Mouse (Mus musculus) liver, embryonic 15.5 days (tissue): ENCODE results near the gene Rbks. TPM values are rescaled to one million over a fixed set of nuclear protein-coding genes. Genes with fewer than 3 reads are reported as not detected.

Source experiments
- ATAC-seq: fragments of 200-750 bp; cut with Nextera tagmentation; 2 replicates; pipeline ENCODE4 v1.8.0; 2017; ENCODE audit warnings: moderate number of reproducible peaks, mild to moderate bottlenecking, moderate library complexity; ENCODE audit not compliant: insufficient read depth
- H3K27ac ChIP-seq: fragments of 300-500 bp; sonication (generic); replicated peaks from 2 replicates; pipeline ENCODE4 v1.5.1; 2015; ENCODE audit warnings: mild to moderate bottlenecking, inconsistent platforms
- H3K27me3 ChIP-seq: fragments of 300-500 bp; sonication (generic); 2 replicates; pipeline ENCODE4 v1.6.1; 2015; ENCODE audit warnings: mild to moderate bottlenecking, inconsistent platforms
- H3K36me3 ChIP-seq: fragments of 300-500 bp; sonication (generic); replicated peaks from 2 replicates; pipeline ENCODE4 v1.6.1; 2015; ENCODE audit warnings: moderate library complexity, mild to moderate bottlenecking, inconsistent platforms
- H3K4me1 ChIP-seq: fragments of 300-500 bp; sonication (generic); replicated peaks from 2 replicates; pipeline ENCODE4 v1.6.1; 2015; ENCODE audit warnings: inconsistent platforms
- H3K4me2 ChIP-seq: fragments of 300-500 bp; sonication (generic); 2 replicates; pipeline ENCODE4 v1.6.1; 2015; ENCODE audit warnings: moderate library complexity, mild to moderate bottlenecking, inconsistent platforms
- H3K4me3 ChIP-seq: fragments of 300-500 bp; sonication (generic); replicated peaks from 2 replicates; pipeline ENCODE4 v1.5.1; 2015; ENCODE audit warnings: mild to moderate bottlenecking, inconsistent platforms
- H3K9ac ChIP-seq: fragments of 300-500 bp; sonication (generic); 2 replicates; pipeline ENCODE4 v1.6.1; 2015; ENCODE audit warnings: moderate library complexity, mild to moderate bottlenecking, inconsistent platforms
- H3K9me3 ChIP-seq: fragments of 300-500 bp; sonication (generic); replicated peaks from 2 replicates; pipeline ENCODE4 v1.6.1; 2016; ENCODE audit warnings: inconsistent platforms
- WGBS: fragments of 180-500 bp; shearing (Covaris S2); methylation state at CpG from one replicate; pipeline ENCODE4 v1.1.7; 2015; ENCODE audit warnings: mixed read lengths; ENCODE audit not compliant: insufficient replicate concordance; 5-methylcytosine and 5-hydroxymethylcytosine counted together
- polyA plus RNA-seq: library from polyadenylated mRNA; unstranded; fragments of >200 nt; fragmentation: Nextera tagmentation; extraction: Ambion mirVana; gene quantifications from 2 replicates; pipeline ENCODE4 v1.2.1, GENCODE M21; 2015

The Rbks gene
- polyA plus RNA-seq, 1 experiment from 2014 or later = 18.8 TPM

GRCm38 (mm10) chr5:31706826-31707225 is 9.4 kb upstream of the Rbks start:
- no peaks in the 10 kb centered on the region for H3K27me3 ChIP-seq
- ATAC-seq = no peak

GRCm38 (mm10) chr5:31704971-31705370 is 7.5 kb upstream of the Rbks start:
- Histone ChIP-seq H3K27ac (no peak overlapping the region), H3K4me2 (no peak overlapping the region), H3K36me3 (peaks cover 31% of the 10 kb centered on the region), H3K27me3 (no peaks in the 10 kb centered on the region), H3K4me1 (peaks cover 19% of the 10 kb centered on the region), H3K4me3 (no peak overlapping the region), H3K9me3 (no peaks in the 10 kb centered on the region), H3K9ac (no peak overlapping the region)
- ATAC-seq = no peak
- WGBS = 75% methylated on average over 5 of the region's 5 CpGs

More at GRCm38 (mm10) chr5:31706826-31707225, 9.4 kb upstream of the Rbks start:
- H3K9me3 ChIP-seq = no peaks in the 10 kb centered on the region
- WGBS = 73% methylated on average over 4 of the region's 4 CpGs
- no peak overlapping the region for H3K27ac ChIP-seq
- peaks cover 34% of the 10 kb centered on the region for H3K36me3 ChIP-seq
- H3K4me3 ChIP-seq = no peak overlapping the region
- no peak overlapping the region for H3K9ac ChIP-seq
- peaks cover 10% of the 10 kb centered on the region for H3K4me1 ChIP-seq
- no peak overlapping the region for H3K4me2 ChIP-seq

- H3K4me1 ChIP-seq = peaks cover 43% of the 10 kb centered on the region
- no peak overlapping the region for H3K4me3 ChIP-seq
- ATAC-seq = no peak
- peak overlapping the region; percentile 61; the same call in 1 of the 2 replicates for H3K27ac ChIP-seq
- no peak overlapping the region; the same call in 1 of the 2 replicates for H3K9ac ChIP-seq
- peak overlapping the region; percentile 85; the same call in 1 of the 2 replicates for H3K4me2 ChIP-seq
- H3K27me3 ChIP-seq = no peaks in the 10 kb centered on the region
- H3K36me3 ChIP-seq = peaks cover 21% of the 10 kb centered on the region
- H3K9me3 ChIP-seq = no peaks in the 10 kb centered on the region
These were observed 2.0 kb upstream of the Rbks start for GRCm38 (mm10) chr5:31699397-31699796.

- no peaks in the 10 kb centered on the region for H3K9me3 ChIP-seq
- peak overlapping the region; percentile 85 for H3K4me2 ChIP-seq
- H3K9ac ChIP-seq = no peak overlapping the region; the same call in 1 of the 2 replicates
- H3K4me3 ChIP-seq = peak overlapping the region; percentile 96
- peaks cover 17% of the 10 kb centered on the region for H3K36me3 ChIP-seq
- H3K27ac ChIP-seq = peak overlapping the region; percentile 61
- 45% methylated on average over 4 of the region's 4 CpGs for WGBS
- H3K4me1 ChIP-seq = peaks cover 43% of the 10 kb centered on the region
- no peaks in the 10 kb centered on the region for H3K27me3 ChIP-seq
- ATAC-seq = no peak
These were observed 1.5 kb upstream of the Rbks start for GRCm38 (mm10) chr5:31698931-31699330.

- H3K4me3 ChIP-seq = peak overlapping the region; percentile 96
- peak overlapping the region; percentile 80 for H3K9ac ChIP-seq
- 2% methylated on average over 16 of the region's 16 CpGs for WGBS
- H3K27ac ChIP-seq = peak overlapping the region; percentile 94
- ATAC-seq = peak; percentile 69
- no peaks in the 10 kb centered on the region for H3K27me3 ChIP-seq
- peaks cover 11% of the 10 kb centered on the region for H3K36me3 ChIP-seq
- H3K9me3 ChIP-seq = no peaks in the 10 kb centered on the region
- H3K4me1 ChIP-seq = peaks cover 43% of the 10 kb centered on the region
- peak overlapping the region; percentile 85 for H3K4me2 ChIP-seq
These were observed 885 bp upstream of the Rbks start for GRCm38 (mm10) chr5:31698297-31698726.

GRCm38 (mm10) chr5:31697644-31698296 is 343 bp upstream of the Rbks start, which contains the start of gene Babam2:
Babam2 (plus strand) TSS chr5:31697684.
- H3K27me3 ChIP-seq = no peaks in the 10 kb centered on the region
- ATAC-seq = peak; percentile 96

GRCm38 (mm10) chr5:31693191-31693590 is 4.2 kb downstream of the Rbks start:
- no peak for ATAC-seq
- no peaks in the 10 kb centered on the region for H3K9me3 ChIP-seq
- H3K27ac ChIP-seq = no peak overlapping the region
- no peaks in the 10 kb centered on the region; the same call in 1 of the 2 replicates for H3K36me3 ChIP-seq
- H3K9ac ChIP-seq = no peak overlapping the region
- H3K27me3 ChIP-seq = no peaks in the 10 kb centered on the region
- no peak overlapping the region for H3K4me3 ChIP-seq
- no peak overlapping the region for H3K4me2 ChIP-seq
- peaks cover 24% of the 10 kb centered on the region for H3K4me1 ChIP-seq

More at GRCm38 (mm10) chr5:31697644-31698296, 343 bp upstream of the Rbks start, which contains the start of gene Babam2:
- under 1% methylated on average over 71 of the region's 71 CpGs for WGBS
- Histone ChIP-seq H3K9me3 (no peaks in the 10 kb centered on the region), H3K9ac (peak within 1 kb of the TSS; percentile 80), H3K4me3 (peak within 1 kb of the TSS; percentile 96), H3K4me1 (peaks cover 41% of the 10 kb centered on the region), H3K27ac (peak within 1 kb of the TSS; percentile 94), H3K36me3 (peaks cover 6% of the 10 kb centered on the region; the same call in 1 of the 2 replicates), H3K4me2 (peak within 1 kb of the TSS; percentile 85)

- peak overlapping the region; percentile 76 for H3K27ac ChIP-seq
- H3K27me3 ChIP-seq = no peaks in the 10 kb centered on the region
- peak overlapping the region; percentile 21; the same call in 1 of the 2 replicates for H3K4me2 ChIP-seq
- peaks cover 39% of the 10 kb centered on the region for H3K4me1 ChIP-seq
- H3K9me3 ChIP-seq = no peaks in the 10 kb centered on the region
- no peak overlapping the region for H3K4me3 ChIP-seq
- WGBS = 32% methylated on average over 3 of the region's 3 CpGs
- no peak for ATAC-seq
- H3K36me3 ChIP-seq = no peaks in the 10 kb centered on the region; the same call in 1 of the 2 replicates
- H3K9ac ChIP-seq = no peak overlapping the region
These were observed 9.5 kb downstream of the Rbks start for GRCm38 (mm10) chr5:31687972-31688371.

GRCm38 (mm10) chr5:31686040-31686439 is 11.4 kb downstream of the Rbks start:
- Histone ChIP-seq H3K4me2 (peak overlapping the region; percentile 69), H3K27me3 (no peaks in the 10 kb centered on the region), H3K4me1 (peaks cover 37% of the 10 kb centered on the region), H3K4me3 (peak overlapping the region; percentile 39), H3K27ac (peak overlapping the region; percentile 89), H3K9ac (peak overlapping the region; percentile 47; the same call in 1 of the 2 replicates), H3K9me3 (no peaks in the 10 kb centered on the region), H3K36me3 (no peaks in the 10 kb centered on the region)
- ATAC-seq = peak; percentile 100
- 11% methylated on average over 2 of the region's 2 CpGs for WGBS

- Histone ChIP-seq H3K9ac (no peak overlapping the region), H3K27ac (0 out of 2 replicates have a peak overlapping the region, but pooled peaks have one; percentile 7), H3K4me3 (no peak overlapping the region), H3K9me3 (no peaks in the 10 kb centered on the region), H3K4me1 (peaks cover 23% of the 10 kb centered on the region), H3K4me2 (no peak overlapping the region), H3K27me3 (no peaks in the 10 kb centered on the region), H3K36me3 (peaks cover 6% of the 10 kb centered on the region; the same call in 1 of the 2 replicates)
- 72% methylated on average over 1 of the region's 1 CpGs for WGBS
- ATAC-seq = no peak
These were observed 15.1 kb downstream of the Rbks start for GRCm38 (mm10) chr5:31682305-31682704.

GRCm38 (mm10) chr5:31680183-31680582 is 17.2 kb downstream of the Rbks start:
- Histone ChIP-seq H3K4me3 (no peak overlapping the region), H3K27me3 (no peaks in the 10 kb centered on the region), H3K4me1 (peaks cover 13% of the 10 kb centered on the region), H3K4me2 (no peak overlapping the region), H3K9ac (no peak overlapping the region), H3K36me3 (peaks cover 6% of the 10 kb centered on the region; the same call in 1 of the 2 replicates), H3K9me3 (no peaks in the 10 kb centered on the region), H3K27ac (no peak overlapping the region)
- 62% methylated on average over 4 of the region's 4 CpGs for WGBS
- no peak for ATAC-seq
